Mouse (Mus musculus) embryonic facial prominence, embryonic 11.5 days (tissue): ENCODE results near the gene Tmem30c. TPM values are rescaled to one million over a fixed set of nuclear protein-coding genes. Genes with fewer than 3 reads are reported as not detected.

ENCODE experiments used
- ATAC-seq: fragments of 200-750 bp; cut with Nextera tagmentation; replicated peaks from 2 replicates; pipeline ENCODE4 v1.8.0; 2017; ENCODE audit warnings: low read depth; ENCODE audit not compliant: insufficient number of reproducible peaks, low FRiP score, low TSS enrichment
- DNase-seq: peaks from one replicate; pipeline ENCODE4 v3.0.0-alpha.2; 2015; ENCODE audit warnings: low spot score
- H3K27ac ChIP-seq: fragments of 300-500 bp; sonication (generic); replicated peaks from 2 replicates; pipeline ENCODE4 v1.5.1; 2014; ENCODE audit warnings: mild to moderate bottlenecking, low read depth, low read length, control low read depth
- H3K27me3 ChIP-seq: fragments of 300-500 bp; sonication (generic); 2 replicates; pipeline ENCODE4 v1.6.1; 2014; ENCODE audit warnings: mild to moderate bottlenecking, low read length, moderate library complexity, mixed read lengths; ENCODE audit not compliant: control insufficient read depth, insufficient read depth
- H3K36me3 ChIP-seq: fragments of 300-500 bp; sonication (generic); replicated peaks from 2 replicates; pipeline ENCODE4 v1.6.1; 2014; ENCODE audit warnings: low read depth, mild to moderate bottlenecking, low read length, moderate library complexity, mixed read lengths; ENCODE audit not compliant: control insufficient read depth, insufficient read depth
- H3K4me1 ChIP-seq: fragments of 300-500 bp; sonication (generic); 2 replicates; pipeline ENCODE4 v1.6.1; 2014; ENCODE audit warnings: low read length, mixed read lengths; ENCODE audit not compliant: control insufficient read depth, insufficient read depth
- H3K4me2 ChIP-seq: fragments of 300-500 bp; sonication (generic); 2 replicates; pipeline ENCODE4 v1.6.1; 2014; ENCODE audit warnings: low read depth, mild to moderate bottlenecking, control low read depth, low read length, moderate library complexity
- H3K4me3 ChIP-seq: fragments of 300-500 bp; sonication (generic); 2 replicates; pipeline ENCODE4 v1.5.1; 2014; ENCODE audit warnings: low read depth, low read length, control low read depth
- H3K9ac ChIP-seq: fragments of 300-500 bp; sonication (generic); replicated peaks from 2 replicates; pipeline ENCODE4 v1.6.1; 2014; ENCODE audit warnings: mild to moderate bottlenecking, control low read depth, low read length
- H3K9me3 ChIP-seq: fragments of 300-500 bp; sonication (generic); replicated peaks from 2 replicates; pipeline ENCODE4 v1.6.1; 2016; ENCODE audit warnings: mild to moderate bottlenecking, low read length, inconsistent platforms, mixed read lengths; ENCODE audit not compliant: control insufficient read depth
- WGBS: fragments of 180-500 bp; shearing (Covaris S2); extraction: QIAGEN DNeasy Blood & Tissue Kit; methylation state at CpG from one replicate; pipeline ENCODE4 v1.1.7; 2014; 5-methylcytosine and 5-hydroxymethylcytosine counted together
- polyA plus RNA-seq: library from polyadenylated mRNA; unstranded; fragments of >200 nt; fragmentation: Nextera tagmentation; extraction: Ambion mirVana; gene quantifications from 2 replicates; pipeline ENCODE4 v1.2.1, GENCODE M21; 2014

Tmem30c gene
- polyA plus RNA-seq, 1 experiment from 2014 or later = not detected

DNA sequence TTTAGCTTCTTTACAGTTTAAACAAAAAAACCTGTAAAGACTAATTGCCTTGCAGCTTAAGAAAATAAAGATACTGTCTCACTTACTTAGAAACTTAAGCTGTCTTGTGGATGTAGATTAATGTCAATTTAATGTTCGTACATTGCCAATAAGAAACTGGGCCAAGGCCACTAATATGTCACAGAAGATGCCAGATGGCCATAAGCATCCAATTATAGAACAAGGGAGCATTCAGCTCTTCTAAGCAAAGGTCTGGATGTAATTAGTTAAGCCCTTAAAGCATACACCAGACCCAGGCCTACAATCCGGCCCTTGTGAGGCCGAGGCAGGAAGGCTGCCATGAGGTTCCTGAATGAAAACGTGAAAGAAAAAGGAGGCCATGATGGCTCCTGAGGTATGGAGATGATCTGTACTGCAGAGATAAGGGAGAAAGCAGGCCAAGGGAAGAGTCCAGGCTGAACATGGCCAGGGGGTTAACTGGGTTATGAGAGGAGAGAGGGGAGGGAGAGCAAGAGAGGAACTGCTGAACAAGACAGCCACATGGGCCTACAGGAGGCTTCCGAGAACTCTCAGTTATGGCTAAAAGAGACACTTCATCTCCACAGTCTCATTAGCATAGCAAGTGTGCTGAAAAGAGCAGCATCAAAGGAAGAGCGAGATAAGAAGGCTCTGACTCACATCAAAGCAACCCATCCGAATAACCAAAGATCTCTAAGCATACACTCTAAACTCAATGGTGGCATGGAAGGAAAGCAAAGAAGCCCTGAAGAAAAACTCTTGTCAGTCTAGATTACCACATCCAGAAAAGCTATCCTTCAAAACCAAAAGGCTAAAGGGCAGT, 26.8 kb upstream of the Tmem30c start:
- Histone ChIP-seq H3K9ac (no peak overlapping the region), H3K4me3 (no peak overlapping the region), H3K9me3 (no peaks in the 10 kb centered on the region), H3K27ac (no peak overlapping the region), H3K27me3 (no peaks in the 10 kb centered on the region), H3K4me1 (no peaks in the 10 kb centered on the region), H3K4me2 (no peak overlapping the region), H3K36me3 (no peaks in the 10 kb centered on the region)
- no peak for ATAC-seq
- peak; percentile 56 for DNase-seq
- 52% methylated on average over 7 of the region's 7 CpGs for WGBS

DNA sequence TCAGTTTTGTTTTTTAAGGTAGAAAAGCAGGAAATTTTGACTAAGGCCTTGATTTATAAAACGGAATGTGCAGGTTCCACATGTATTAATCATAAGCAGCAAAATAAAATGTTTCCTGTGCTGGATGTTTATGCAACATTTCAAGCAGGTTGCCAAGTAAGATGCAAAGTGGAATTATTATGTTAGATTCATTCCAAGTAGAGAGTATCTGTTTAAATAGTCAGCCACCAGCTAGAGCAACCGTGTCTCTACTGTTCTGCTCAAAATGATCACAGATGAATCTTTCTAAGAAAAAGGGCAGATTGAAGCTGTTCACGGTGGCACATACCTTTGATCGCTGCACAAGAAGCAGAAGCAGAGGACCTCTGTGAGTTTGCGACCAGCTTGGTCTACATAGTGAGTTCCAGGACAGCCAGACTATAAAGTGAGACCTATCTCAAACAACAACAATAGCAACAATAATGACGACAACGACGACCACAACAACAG, 26.0 kb upstream of the Tmem30c start:
- DNase-seq (no peak), ATAC-seq (no peak)
- Histone ChIP-seq H3K9me3 (no peaks in the 10 kb centered on the region), H3K4me3 (no peak overlapping the region), H3K27ac (no peak overlapping the region), H3K36me3 (no peaks in the 10 kb centered on the region), H3K4me2 (no peak overlapping the region), H3K9ac (no peak overlapping the region), H3K4me1 (no peaks in the 10 kb centered on the region), H3K27me3 (no peaks in the 10 kb centered on the region)
- WGBS = 68% methylated on average over 8 of the region's 8 CpGs

GRCm38 (mm10) chr16:57317882-57318636, 25.4 kb upstream of the Tmem30c start:
- Histone ChIP-seq H3K27me3 (no peaks in the 10 kb centered on the region), H3K9me3 (no peaks in the 10 kb centered on the region), H3K4me1 (no peaks in the 10 kb centered on the region), H3K4me3 (no peak overlapping the region), H3K27ac (no peak overlapping the region), H3K36me3 (no peaks in the 10 kb centered on the region), H3K4me2 (no peak overlapping the region), H3K9ac (no peak overlapping the region)
- ATAC-seq (no peak), DNase-seq (no peak)
- WGBS = 46% methylated on average over 13 of the region's 13 CpGs

GRCm38 (mm10) chr16:57317127-57317526, 24.5 kb upstream of the Tmem30c start:
- H3K9me3 ChIP-seq = no peaks in the 10 kb centered on the region
- H3K9ac ChIP-seq = no peak overlapping the region
- no peaks in the 10 kb centered on the region for H3K27me3 ChIP-seq
- ATAC-seq (no peak), DNase-seq (no peak)
- H3K4me3 ChIP-seq = no peak overlapping the region
- no peaks in the 10 kb centered on the region for H3K36me3 ChIP-seq
- no peak overlapping the region for H3K4me2 ChIP-seq
- WGBS = 66% methylated on average over 4 of the region's 4 CpGs
- H3K27ac ChIP-seq = no peak overlapping the region
- no peaks in the 10 kb centered on the region for H3K4me1 ChIP-seq

DNA sequence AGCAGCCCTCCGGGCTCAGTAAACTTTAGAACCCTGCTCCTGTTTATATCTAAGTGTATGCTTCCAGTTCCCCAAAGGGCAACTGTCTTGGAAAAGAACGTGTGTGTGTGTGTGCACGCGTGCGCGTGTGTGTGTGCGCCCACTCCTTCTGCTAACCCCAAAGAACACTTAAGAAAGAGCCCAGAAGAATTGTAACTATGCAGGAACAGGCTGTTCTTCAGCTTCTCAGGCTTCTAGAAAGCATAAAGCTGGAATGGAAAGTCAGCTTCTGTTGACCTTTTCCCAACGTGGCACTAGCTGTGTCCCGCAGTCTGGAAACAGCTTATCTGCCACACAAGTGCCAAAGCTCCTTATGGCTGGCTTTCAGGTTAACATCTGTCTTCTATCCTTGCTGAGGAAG, 22.4 kb upstream of the Tmem30c start:
- ATAC-seq = no peak
- no peaks in the 10 kb centered on the region for H3K4me1 ChIP-seq
- 91% methylated on average over 9 of the region's 9 CpGs for WGBS

GRCm38 (mm10) chr16:57314236-57314635, 21.6 kb upstream of the Tmem30c start:
- no peak overlapping the region for H3K4me3 ChIP-seq
- DNase-seq (no peak), ATAC-seq (no peak)
- H3K27ac ChIP-seq = no peak overlapping the region
- H3K27me3 ChIP-seq = no peaks in the 10 kb centered on the region
- no peaks in the 10 kb centered on the region for H3K4me1 ChIP-seq
- H3K4me2 ChIP-seq = no peak overlapping the region
- no peaks in the 10 kb centered on the region for H3K9me3 ChIP-seq
- H3K9ac ChIP-seq = no peak overlapping the region
- WGBS = 66% methylated on average over 3 of the region's 3 CpGs
- no peaks in the 10 kb centered on the region for H3K36me3 ChIP-seq

More for the DNA sequence above, 22.4 kb upstream of the Tmem30c start:
- H3K4me3 ChIP-seq = no peak overlapping the region
- no peak for DNase-seq
- no peak overlapping the region for H3K9ac ChIP-seq
- no peak overlapping the region for H3K27ac ChIP-seq
- H3K9me3 ChIP-seq = no peaks in the 10 kb centered on the region
- H3K4me2 ChIP-seq = no peak overlapping the region
- no peaks in the 10 kb centered on the region for H3K27me3 ChIP-seq
- no peaks in the 10 kb centered on the region for H3K36me3 ChIP-seq

- no peak for DNase-seq
- ATAC-seq = no peak
- no peak overlapping the region for H3K9ac ChIP-seq
- no peaks in the 10 kb centered on the region for H3K4me1 ChIP-seq
- no peak overlapping the region for H3K4me2 ChIP-seq
- no peak overlapping the region for H3K4me3 ChIP-seq
- no peaks in the 10 kb centered on the region for H3K9me3 ChIP-seq
- no peaks in the 10 kb centered on the region for H3K27me3 ChIP-seq
- WGBS = 91% methylated on average over 3 of the region's 3 CpGs
- H3K27ac ChIP-seq = no peak overlapping the region
- no peaks in the 10 kb centered on the region for H3K36me3 ChIP-seq
These were observed 20.8 kb upstream of the Tmem30c start for GRCm38 (mm10) chr16:57313487-57313886.

DNA sequence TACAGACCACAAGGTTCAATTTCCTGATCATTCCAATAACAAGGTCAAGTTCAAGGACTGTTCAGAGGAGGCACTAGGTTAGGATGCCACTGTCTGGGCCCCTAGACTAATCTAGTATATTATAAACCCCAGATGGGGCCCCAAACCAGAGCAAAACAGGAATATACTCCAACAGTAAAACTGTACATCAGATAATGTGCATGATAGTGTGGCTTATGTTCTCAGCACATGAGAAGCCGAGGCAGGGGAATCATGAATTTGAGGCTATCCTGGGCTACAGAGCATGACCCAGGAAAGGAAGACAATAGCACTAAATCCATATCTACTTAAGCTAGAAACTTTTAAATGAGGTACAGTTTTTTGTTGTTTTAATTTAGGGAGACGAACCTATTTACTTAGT, 19.5 kb upstream of the Tmem30c start:
- H3K36me3 ChIP-seq = no peaks in the 10 kb centered on the region
- H3K4me2 ChIP-seq = no peak overlapping the region
- ATAC-seq = no peak
- WGBS = 87% methylated on average over 2 of the region's 2 CpGs
- no peaks in the 10 kb centered on the region for H3K9me3 ChIP-seq
- H3K4me1 ChIP-seq = no peaks in the 10 kb centered on the region
- no peak overlapping the region for H3K4me3 ChIP-seq
- no peaks in the 10 kb centered on the region for H3K27me3 ChIP-seq
- DNase-seq = no peak
- no peak overlapping the region for H3K27ac ChIP-seq
- no peak overlapping the region for H3K9ac ChIP-seq
